Mouse (Mus musculus): ENCODE measurements around the gene Socs1.

Socs1 gene

DNA sequence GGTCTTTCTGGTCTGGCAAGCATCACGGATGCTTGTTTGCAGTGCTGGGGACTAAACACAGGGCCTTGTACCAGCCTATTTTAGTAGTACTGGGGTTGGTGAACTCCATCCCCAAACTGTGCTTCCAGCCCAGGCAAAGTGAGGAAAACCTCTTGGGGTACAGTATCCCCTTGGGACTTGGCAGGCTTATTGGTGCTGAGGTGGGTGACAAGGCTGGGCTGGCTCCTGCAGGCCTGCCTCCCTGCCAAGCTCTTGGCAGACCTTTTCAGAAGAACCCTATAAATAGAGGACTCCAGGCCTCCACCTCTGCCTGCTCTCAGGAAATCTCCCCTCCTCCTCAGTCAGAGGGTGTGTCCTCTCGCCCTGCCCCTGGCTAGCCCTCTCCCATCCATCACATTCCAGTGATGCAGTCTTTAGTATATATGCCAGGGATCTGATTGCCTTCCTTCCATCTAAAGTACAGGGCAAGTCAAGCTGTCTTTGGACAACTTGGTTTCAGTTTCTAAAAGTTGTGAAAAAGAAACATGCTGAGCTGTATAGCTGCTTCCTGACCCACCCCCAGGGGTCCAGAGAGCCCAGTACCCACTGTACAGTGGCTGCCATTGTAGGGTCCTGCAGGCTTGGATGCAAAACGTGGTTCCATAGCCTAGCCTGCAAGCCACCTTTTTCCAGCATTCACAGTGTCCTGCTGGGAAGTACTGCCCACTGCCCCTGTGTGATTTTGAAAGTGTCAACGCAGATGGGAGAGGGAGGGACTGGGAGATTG lies 1.6 kb upstream of the Socs1 start:
- peak; percentile 45 for DNase-seq (ENCODE audit: low read depth, low spot score)

DNA sequence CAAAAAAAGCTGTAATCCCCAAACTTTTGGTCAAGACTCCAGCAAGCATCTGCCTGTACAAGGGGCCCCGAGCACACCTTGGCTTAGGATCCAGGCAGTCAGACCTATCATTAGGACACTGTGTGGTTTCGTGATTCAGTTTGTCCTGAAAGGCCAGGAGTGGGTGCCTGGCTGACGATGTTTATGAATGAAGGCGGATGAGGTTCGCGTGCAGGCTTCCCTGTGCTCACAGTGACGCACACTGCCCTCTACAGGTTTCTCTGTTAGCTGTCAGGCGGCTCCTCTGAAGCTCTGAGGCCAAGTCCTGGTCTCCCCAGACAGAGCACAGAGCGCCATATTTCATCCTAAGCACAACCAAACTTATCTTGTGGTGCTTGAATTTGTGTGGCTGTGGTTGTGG lies 952 bp upstream of the Socs1 start:
- DNase-seq (ENCODE audit: low read depth, low spot score): peak; percentile 92

DNA sequence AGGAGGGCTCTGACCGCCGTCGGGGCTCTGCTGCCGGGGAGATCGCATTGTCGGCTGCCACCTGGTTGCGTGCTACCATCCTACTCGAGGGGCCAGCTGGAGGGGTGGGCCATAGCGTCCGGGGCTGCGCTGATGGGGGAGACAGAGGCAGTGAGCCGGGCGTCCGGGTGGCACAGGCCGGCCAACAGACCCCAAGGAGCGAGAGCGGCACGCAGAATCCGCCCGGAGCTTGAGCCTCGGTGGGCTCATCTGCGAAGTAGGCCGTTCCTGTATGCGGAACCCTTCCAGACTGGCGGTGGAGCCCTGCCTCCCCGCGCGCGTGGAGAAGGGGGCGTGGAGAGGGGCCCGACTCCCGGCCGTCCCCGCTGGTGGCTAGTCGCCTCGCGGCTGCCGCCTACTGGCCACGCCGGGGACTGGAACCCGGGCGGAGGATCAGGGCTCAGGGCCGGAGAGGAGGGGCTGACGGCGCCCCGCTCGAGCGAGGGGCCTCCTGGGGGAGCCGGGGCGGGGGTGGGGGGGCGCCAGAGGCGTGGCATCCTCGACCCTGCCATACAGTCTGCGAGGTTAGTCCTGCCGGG lies 454 bp downstream of the Socs1 start:
- DNase-seq (ENCODE audit: low read depth, low spot score): peak; percentile 96

DNA sequence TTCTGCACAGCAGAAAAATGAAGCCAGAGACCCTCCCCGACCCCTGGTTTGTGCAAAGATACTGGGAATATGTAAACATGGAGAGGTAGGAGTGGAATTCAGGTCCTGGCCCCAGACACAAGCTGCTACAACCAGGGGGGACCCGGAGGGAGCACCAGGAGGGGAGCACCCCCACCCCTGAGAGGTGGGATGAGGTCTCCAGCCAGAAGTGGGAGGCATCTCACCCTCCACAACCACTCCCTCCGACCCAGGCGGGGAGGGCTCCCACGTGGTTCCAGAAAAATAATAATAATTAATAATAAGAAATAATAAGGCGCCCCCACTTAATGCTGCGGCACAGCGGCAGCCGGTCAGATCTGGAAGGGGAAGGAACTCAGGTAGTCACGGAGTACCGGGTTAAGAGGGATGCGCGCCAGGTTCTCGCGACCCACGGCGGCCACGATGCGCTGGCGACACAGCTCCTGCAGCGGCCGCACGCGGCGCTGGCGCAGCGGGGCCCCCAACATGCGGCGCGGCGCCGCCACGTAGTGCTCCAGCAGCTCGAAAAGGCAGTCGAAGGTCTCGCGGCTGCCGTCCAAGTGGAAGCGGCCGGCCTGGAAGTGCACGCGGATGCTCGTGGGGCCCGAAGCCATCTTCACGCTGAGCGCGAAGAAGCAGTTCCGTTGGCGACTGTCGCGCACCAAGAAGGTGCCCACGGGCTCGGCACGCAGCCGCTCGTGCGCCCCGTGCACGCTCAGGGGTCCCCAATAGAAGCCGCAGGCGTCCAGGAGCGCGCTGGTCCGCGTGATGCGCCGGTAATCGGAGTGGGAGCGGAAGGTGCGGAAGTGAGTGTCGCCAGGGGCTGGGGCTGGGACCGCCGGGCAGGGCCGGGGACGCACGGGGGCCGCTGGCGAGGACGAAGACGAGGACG lies 1.2 kb downstream of the Socs1 start:
- DNase-seq (ENCODE audit: low read depth, low spot score): peak; percentile 77

DNA sequence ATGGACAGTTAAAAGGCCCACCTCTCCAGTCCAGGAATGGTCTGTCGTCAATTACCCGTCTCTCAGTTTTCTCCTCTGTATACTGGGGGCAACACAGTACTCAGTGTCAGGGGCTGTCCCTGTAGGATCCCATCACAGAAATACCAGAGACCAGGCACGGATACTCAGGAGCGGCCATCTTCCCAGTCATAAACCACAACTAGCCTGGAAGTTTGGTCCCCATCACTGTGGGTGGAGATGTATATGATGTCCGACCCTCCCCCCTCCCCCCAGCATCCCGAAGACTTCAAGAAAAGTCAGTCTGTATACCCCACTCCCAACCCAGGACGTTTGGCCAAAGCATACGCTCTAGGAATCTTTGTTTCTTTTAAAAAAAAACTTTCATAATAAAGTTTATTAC lies 1.9 kb downstream of the Socs1 start:
- no peak for DNase-seq (ENCODE audit: low read depth, low spot score)

GRCm38 (mm10) chr16:10783152-10783434 lies 2.2 kb downstream of the Socs1 start:
- peak; percentile 68 for DNase-seq (ENCODE audit: low read depth, low spot score)

DNA sequence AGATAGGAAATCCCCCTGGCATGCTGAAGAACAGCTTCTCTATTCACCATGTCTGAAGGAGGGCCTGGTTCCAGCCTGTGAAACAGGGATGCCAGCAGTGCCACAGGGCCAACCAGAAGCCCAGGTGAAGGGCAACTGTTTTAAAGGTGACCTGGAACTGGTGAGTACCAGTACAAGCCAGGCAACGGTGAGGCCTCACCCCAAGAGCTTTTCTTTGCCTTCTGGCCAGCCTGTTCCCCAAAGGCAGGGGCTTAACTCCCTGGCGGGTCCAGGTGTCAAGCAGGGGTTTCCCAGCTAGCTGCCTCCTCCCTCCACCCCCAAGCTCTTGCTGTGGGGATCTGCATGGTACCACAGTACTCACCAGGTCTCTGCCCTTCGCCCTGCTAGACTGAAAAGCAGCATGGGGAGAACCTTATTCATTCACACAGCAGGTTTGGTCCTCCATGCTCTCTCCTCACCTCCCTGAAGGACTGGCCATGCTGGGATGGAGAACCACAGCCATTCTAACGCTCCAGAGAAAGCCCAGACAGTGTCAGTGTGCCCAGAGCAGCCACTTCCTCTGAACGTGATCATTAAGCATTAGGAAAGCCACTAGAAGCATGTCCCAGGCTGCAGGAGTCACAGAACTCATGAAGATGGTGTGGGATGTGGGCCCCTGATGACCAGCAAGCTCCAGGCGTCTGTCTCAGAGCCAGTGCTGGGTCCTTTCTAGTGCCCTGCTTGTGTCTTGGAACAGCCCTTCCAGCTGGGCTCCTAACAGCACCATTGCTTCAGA lies 2.8 kb downstream of the Socs1 start:
- peak; percentile 44 for DNase-seq (ENCODE audit: low read depth, low spot score)

DNA sequence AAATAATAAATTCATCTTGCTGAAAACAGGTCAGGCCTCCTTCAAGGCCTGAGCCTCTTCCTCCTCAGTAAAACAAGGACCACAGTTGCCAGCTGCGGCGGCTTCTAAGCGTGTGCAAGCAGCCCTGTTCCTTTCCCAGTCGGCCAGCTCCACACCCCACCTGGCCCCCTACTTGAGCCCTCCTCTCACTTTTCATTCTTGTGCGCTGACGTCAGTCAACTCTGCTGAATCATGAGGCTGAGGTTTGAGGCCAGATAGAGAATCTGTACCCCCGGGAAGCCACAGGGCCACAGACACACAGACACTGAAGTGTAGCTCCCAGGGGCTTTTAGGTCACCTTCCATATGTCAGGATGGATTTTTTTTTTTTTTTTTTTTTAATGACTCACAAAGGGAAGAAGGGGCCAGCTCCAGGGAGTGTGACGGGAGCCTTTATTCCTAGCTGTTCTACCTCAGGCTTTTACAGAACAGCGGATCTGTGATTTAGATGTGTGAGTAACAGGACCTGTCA lies 3.4 kb downstream of the Socs1 start:
- peak; percentile 81 for DNase-seq (ENCODE audit: low read depth, low spot score)

DNA sequence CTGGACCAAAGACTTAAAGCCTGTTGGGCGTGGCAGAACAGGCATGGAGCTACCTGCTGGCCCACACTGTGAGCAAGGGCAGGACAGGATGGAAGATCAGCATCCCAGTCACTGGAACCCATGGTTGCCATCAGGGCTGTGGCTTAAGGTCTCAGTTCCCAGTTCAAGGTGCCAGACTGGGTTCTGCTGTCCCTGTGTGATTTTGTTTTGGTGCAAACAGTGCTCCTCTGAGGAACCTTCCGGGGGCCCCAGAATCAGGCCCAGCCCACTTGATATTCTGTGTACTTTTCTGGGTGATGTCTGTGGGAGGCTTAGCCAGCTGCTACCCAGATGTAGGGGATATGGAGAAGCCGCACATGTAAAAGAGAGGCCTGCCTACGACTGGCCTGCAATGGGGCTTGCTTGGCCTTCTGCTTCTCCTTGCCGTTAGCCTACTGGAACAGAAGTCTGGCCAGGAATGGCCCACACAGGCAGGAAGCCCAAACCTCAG lies 4.7 kb downstream of the Socs1 start:
- DNase-seq (ENCODE audit: low read depth, low spot score): peak; percentile 32

- DNase-seq (ENCODE audit: low read depth, low spot score): no peak
Observed at GRCm38 (mm10) chr16:10777579-10778160, 7.7 kb downstream of the Socs1 start.

DNA sequence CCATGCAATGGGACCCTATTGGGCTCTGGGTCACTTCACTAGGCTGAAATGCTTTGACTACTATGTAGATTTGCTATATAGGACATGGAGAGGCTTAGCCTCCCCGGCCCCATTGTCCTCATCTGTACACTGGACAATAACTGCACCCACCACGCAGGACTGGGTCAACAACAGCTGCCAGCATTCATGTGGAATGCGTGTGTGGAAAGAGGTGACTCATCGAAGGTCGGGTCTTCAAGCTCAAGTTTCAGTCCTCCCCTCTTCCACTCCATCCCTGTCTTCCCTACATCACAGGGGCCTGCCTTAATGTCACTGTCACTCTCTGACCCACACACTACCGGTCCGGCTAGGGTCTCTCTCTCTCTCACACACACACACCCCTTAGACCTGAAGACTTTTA lies 9.0 kb downstream of the Socs1 start:
- DNase-seq (ENCODE audit: low read depth, low spot score): no peak

GRCm38 (mm10) chr16:10774726-10775125 lies 10.6 kb downstream of the Socs1 start:
- DNase-seq (ENCODE audit: low read depth, low spot score): peak; percentile 56

- peak; percentile 18 for DNase-seq (ENCODE audit: low read depth, low spot score)
Observed at GRCm38 (mm10) chr16:10773543-10773942, 11.8 kb downstream of the Socs1 start.

- DNase-seq (ENCODE audit: low read depth, low spot score): peak; percentile 94
Observed at GRCm38 (mm10) chr16:10771769-10772510, 13.4 kb downstream of the Socs1 start.

GRCm38 (mm10) chr16:10770531-10771325 lies 14.6 kb downstream of the Socs1 start:
- DNase-seq (ENCODE audit: low read depth, low spot score): peak; percentile 59

GRCm38 (mm10) chr16:10769661-10770060 lies 15.7 kb downstream of the Socs1 start:
- DNase-seq (ENCODE audit: low read depth, low spot score): peak; percentile 83

GRCm38 (mm10) chr16:10768821-10769220 lies 16.5 kb downstream of the Socs1 start:
- DNase-seq (ENCODE audit: low read depth, low spot score): peak; percentile 53

DNA sequence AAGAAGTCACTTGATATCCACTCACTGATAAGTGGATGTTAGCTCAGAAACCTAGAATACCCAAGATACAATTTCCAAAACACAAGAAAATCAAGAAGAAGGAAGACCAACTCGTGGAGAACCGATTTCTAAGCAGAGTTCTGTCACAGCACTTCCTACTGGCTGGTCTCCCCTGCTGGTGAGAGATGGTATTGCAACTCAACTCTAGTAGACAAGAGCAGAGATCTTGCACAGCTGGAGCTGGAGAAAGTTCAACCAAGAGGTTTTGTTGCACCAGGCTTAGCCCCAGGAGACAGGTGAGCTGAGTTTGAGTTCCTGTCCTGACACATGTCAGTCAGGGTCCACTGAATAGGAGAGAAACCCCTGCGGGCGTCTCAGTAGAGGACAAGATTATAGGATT lies 18.2 kb downstream of the Socs1 start:
- DNase-seq (ENCODE audit: low read depth, low spot score): peak; percentile 84

DNA sequence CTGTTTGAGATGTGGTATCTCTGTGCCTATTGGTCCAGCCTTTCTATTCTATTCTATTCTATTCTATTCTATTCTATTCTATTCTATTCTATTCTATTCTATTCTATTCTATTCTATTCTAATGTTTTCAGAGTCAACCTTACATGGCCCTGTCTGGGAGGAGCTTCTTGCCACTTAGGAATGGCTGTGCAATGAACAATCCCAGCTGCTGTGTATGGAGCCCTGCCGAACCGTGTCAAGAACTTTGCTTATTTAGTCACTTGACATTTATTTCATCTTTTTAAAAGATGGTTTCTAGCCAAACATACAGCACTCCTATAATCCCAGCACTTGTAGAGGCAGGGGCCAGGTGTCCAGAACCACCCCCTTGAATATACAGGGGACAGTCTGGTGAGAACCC lies 21.0 kb downstream of the Socs1 start:
- DNase-seq (ENCODE audit: low read depth, low spot score): no peak
